Mouse (Mus musculus) E14TG2a.4 (cell line): ENCODE data around the gene Nsrp1.

Experiments used
- CTCF ChIP-seq: conservative IDR thresholded peaks from 2 replicates; pipeline ENCODE4 v1.5.1; 2014; ENCODE audit warnings: low read length
- POU5F1 ChIP-seq: IDR thresholded peaks from 2 replicates; pipeline ENCODE4 v1.6.1; 2014; ENCODE audit warnings: low read length, borderline replicate concordance

DNA sequence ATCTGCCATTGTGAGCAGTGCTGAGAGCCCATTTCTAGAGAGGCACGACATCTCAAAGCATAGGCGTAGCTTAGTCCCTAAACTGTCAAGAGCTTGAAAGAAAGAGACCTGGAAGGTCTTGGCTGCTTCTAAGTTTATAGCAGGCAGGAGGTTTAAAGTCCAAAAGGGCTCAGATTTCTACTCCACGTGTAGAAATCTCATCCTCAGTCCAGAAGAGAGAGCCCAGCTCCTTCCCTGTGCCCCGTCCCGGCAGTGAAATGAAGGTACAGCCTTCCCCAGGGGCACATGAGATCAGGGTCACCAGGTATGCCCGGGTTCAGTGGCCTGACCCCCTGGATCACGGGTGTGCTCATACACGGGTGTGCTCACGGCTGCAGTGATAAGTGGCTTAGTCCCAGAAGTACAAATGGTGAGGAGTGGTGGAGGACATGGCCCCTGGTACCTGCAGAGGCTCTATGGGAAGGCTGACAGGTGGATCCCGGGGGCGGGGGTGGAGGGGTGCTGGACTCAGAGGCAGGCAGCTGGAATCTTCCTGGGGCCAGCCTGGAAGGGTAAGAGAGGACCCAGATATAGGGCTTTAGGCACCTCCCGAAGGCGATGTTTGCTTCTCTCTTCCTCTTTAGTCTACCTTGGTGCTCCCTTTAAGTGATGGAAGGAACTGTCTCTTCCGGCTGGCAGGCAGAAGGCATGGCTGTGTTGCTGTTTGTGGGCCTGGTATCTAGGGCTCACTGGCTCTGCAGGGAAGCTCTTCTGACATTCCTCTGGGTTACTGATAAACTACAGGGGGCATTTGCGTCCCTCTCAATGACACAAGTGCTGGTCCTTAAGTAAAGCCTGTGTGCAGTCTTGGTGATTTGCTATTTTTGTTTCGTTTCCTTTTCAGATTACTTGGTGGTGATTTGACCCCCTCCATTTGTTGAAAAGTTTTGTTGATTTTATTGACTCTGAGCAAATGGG lies 68.9 kb downstream of the Nsrp1 start:
- TF ChIP-seq CTCF (no peak), POU5F1 (no peak)
